Mouse (Mus musculus) midbrain, embryonic 12.5 days (tissue): ENCODE measurements at regions not wholly inside any gene's neighbourhood (a gene's known extent, or its start where the extent isn't known, plus 50 kb on each side); places are given as distances from the start of the nearest gene placed in this dataset.

Experiments used
- ATAC-seq: fragments of 200-750 bp; cut with Nextera tagmentation; 2 replicates; pipeline ENCODE4 v1.8.0; 2017; ENCODE audit warnings: low read depth, moderate TSS enrichment, moderate library complexity; ENCODE audit not compliant: low FRiP score
- H3K27ac ChIP-seq: fragments of 300-500 bp; sonication (generic); replicated peaks from 2 replicates; pipeline ENCODE4 v1.5.1; 2016; ENCODE audit warnings: mild to moderate bottlenecking
- H3K27me3 ChIP-seq: fragments of 300-500 bp; sonication (generic); 2 replicates; pipeline ENCODE4 v1.6.1; 2016; ENCODE audit warnings: mild to moderate bottlenecking
- H3K36me3 ChIP-seq: fragments of 300-500 bp; sonication (generic); 2 replicates; pipeline ENCODE4 v1.6.1; 2016
- H3K4me1 ChIP-seq: fragments of 300-500 bp; sonication (generic); 2 replicates; pipeline ENCODE4 v1.6.1; 2016
- H3K4me2 ChIP-seq: fragments of 300-500 bp; sonication (generic); replicated peaks from 2 replicates; pipeline ENCODE4 v1.6.1; 2016; ENCODE audit warnings: mild to moderate bottlenecking, moderate library complexity
- H3K4me3 ChIP-seq: fragments of 300-500 bp; sonication (generic); 2 replicates; pipeline ENCODE4 v1.5.1; 2016; ENCODE audit warnings: mild to moderate bottlenecking
- H3K9ac ChIP-seq: fragments of 300-500 bp; sonication (generic); replicated peaks from 2 replicates; pipeline ENCODE4 v1.6.1; 2016; ENCODE audit warnings: mild to moderate bottlenecking, moderate library complexity
- H3K9me3 ChIP-seq: fragments of 300-500 bp; sonication (generic); 2 replicates; pipeline ENCODE4 v1.6.1; 2016; ENCODE audit warnings: mild to moderate bottlenecking
- WGBS: fragments of 180-500 bp; shearing (Covaris S2); methylation state at CpG from one replicate; pipeline ENCODE4 v1.1.7; 2016; 5-methylcytosine and 5-hydroxymethylcytosine counted together

GRCm38 (mm10) chr1:67359824-67360223 is 237.0 kb downstream of the Cps1 start:
- 57% methylated on average over 3 of the region's 3 CpGs for WGBS
- H3K9ac ChIP-seq, result no peak overlapping the region
- H3K4me2 ChIP-seq, result no peak overlapping the region
- H3K4me3 ChIP-seq, result no peak overlapping the region
- H3K4me1 ChIP-seq, result peaks cover 5% of the 10 kb centered on the region; the same call in 1 of the 2 replicates
- no peaks in the 10 kb centered on the region for H3K9me3 ChIP-seq
- 0 out of 2 replicates have a peak, but pooled peaks cover 4% of the 10 kb centered on the region for H3K27me3 ChIP-seq
- no peaks in the 10 kb centered on the region for H3K36me3 ChIP-seq
- ATAC-seq, result peak; percentile 73; the same call in 1 of the 2 replicates
- no peak overlapping the region; the same call in 1 of the 2 replicates for H3K27ac ChIP-seq

GRCm38 (mm10) chr1:67366038-67366437 is 243.2 kb downstream of the Cps1 start:
- peak overlapping the region; percentile 66; the same call in 1 of the 2 replicates for H3K27ac ChIP-seq

GRCm38 (mm10) chr1:67366485-67366884 is 243.7 kb downstream of the Cps1 start:
- Histone ChIP-seq H3K27ac (peak overlapping the region; percentile 66; the same call in 1 of the 2 replicates), H3K4me3 (no peak overlapping the region), H3K4me1 (peaks cover 14% of the 10 kb centered on the region), H3K9ac (no peak overlapping the region), H3K36me3 (no peaks in the 10 kb centered on the region), H3K4me2 (0 out of 2 replicates have a peak overlapping the region, but pooled peaks have one; percentile 9), H3K27me3 (no peaks in the 10 kb centered on the region), H3K9me3 (no peaks in the 10 kb centered on the region)
- WGBS, result 19% methylated on average over 4 of the region's 4 CpGs
- ATAC-seq, result peak; percentile 90

More at GRCm38 (mm10) chr1:67366038-67366437, 243.2 kb downstream of the Cps1 start:
- no peaks in the 10 kb centered on the region for H3K9me3 ChIP-seq
- peak; percentile 88 for ATAC-seq
- H3K9ac ChIP-seq, result no peak overlapping the region
- H3K4me2 ChIP-seq, result 0 out of 2 replicates have a peak overlapping the region, but pooled peaks have one; percentile 9
- 5% methylated on average over 2 of the region's 2 CpGs for WGBS
- peaks cover 14% of the 10 kb centered on the region for H3K4me1 ChIP-seq
- H3K36me3 ChIP-seq, result no peaks in the 10 kb centered on the region
- no peaks in the 10 kb centered on the region for H3K27me3 ChIP-seq
- H3K4me3 ChIP-seq, result no peak overlapping the region

DNA sequence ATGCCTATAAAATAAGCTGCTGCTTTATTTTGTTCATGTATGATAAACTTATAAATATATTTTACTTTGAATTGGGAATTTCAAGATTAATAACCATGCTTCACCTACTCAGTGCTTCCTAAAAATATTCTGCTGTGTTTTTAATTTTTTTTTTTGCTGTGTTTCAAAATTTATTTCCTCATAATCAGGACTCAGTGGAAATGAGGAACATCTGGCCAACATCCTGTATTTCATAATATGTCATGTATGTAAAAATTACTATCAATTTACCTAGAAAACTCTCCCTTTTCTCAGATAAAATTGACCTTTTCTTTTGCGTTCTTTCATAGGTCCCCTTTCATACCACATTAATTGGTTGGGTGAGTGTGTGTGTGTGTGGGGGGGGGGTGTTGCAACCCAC is 259.5 kb downstream of the Cps1 start:
- 84% methylated on average over 1 of the region's 1 CpGs for WGBS

GRCm38 (mm10) chr1:67385377-67385776 is 262.6 kb downstream of the Cps1 start:
- no peak overlapping the region for H3K9ac ChIP-seq
- peak; percentile 94 for ATAC-seq

More for the DNA sequence above, 259.5 kb downstream of the Cps1 start:
- no peak overlapping the region for H3K27ac ChIP-seq
- no peak overlapping the region for H3K9ac ChIP-seq
- no peak overlapping the region for H3K4me3 ChIP-seq
- no peaks in the 10 kb centered on the region for H3K9me3 ChIP-seq
- no peak overlapping the region for H3K4me2 ChIP-seq
- H3K36me3 ChIP-seq, result no peaks in the 10 kb centered on the region
- ATAC-seq, result no peak
- H3K27me3 ChIP-seq, result no peaks in the 10 kb centered on the region
- H3K4me1 ChIP-seq, result peaks cover 4% of the 10 kb centered on the region

GRCm38 (mm10) chr1:67386877-67387276 is 264.1 kb downstream of the Cps1 start:
- Histone ChIP-seq H3K4me3 (no peak overlapping the region), H3K27me3 (no peaks in the 10 kb centered on the region), H3K4me2 (no peak overlapping the region), H3K36me3 (no peaks in the 10 kb centered on the region), H3K27ac (no peak overlapping the region), H3K4me1 (peaks cover 4% of the 10 kb centered on the region), H3K9me3 (no peaks in the 10 kb centered on the region), H3K9ac (no peak overlapping the region)
- 85% methylated on average over 3 of the region's 3 CpGs for WGBS
- no peak for ATAC-seq

More at GRCm38 (mm10) chr1:67385377-67385776, 262.6 kb downstream of the Cps1 start:
- Histone ChIP-seq H3K9me3 (no peaks in the 10 kb centered on the region), H3K4me1 (peaks cover 4% of the 10 kb centered on the region), H3K27ac (no peak overlapping the region), H3K4me3 (no peak overlapping the region), H3K36me3 (no peaks in the 10 kb centered on the region), H3K4me2 (no peak overlapping the region), H3K27me3 (no peaks in the 10 kb centered on the region)

DNA sequence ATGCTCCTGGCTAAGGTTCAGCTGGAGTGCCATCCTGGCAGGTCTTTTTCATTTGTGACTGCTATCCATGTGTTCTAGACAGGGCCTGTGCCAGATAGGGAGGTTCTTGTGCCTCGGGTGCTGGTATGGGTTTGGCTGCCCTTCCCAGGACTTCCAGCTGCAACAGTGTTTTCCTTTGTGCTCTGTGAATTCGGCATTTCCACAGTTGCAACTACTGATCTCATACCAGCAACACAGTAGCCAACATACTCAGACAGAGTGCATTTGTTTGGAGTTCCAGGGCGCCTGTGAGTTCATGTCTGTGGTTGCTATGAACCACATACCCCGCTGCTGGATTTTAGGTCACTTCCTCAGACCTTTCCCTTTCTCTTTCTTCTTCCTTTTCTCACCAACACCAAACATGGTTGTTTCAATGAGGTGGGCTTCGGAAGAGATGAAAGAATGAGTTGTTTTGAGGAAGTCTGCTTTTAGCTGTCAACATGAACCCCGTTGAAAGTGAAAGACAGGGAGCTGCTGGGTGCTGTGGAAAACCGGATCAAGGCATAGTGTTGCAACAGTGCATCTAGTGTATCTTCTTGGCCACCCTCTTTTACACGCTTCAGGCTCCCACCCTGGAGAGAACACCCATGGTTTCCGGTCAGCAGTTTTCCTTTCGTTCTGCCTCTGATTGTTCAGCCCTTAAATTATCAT is 275.1 kb downstream of the Cps1 start:
- no peaks in the 10 kb centered on the region for H3K36me3 ChIP-seq
- no peak for ATAC-seq
- no peak overlapping the region for H3K9ac ChIP-seq
- H3K27ac ChIP-seq, result no peak overlapping the region
- no peak overlapping the region for H3K4me2 ChIP-seq
- no peak overlapping the region for H3K4me3 ChIP-seq
- WGBS, result 82% methylated on average over 10 of the region's 10 CpGs
- no peaks in the 10 kb centered on the region for H3K4me1 ChIP-seq
- H3K9me3 ChIP-seq, result no peaks in the 10 kb centered on the region
- no peaks in the 10 kb centered on the region for H3K27me3 ChIP-seq

DNA sequence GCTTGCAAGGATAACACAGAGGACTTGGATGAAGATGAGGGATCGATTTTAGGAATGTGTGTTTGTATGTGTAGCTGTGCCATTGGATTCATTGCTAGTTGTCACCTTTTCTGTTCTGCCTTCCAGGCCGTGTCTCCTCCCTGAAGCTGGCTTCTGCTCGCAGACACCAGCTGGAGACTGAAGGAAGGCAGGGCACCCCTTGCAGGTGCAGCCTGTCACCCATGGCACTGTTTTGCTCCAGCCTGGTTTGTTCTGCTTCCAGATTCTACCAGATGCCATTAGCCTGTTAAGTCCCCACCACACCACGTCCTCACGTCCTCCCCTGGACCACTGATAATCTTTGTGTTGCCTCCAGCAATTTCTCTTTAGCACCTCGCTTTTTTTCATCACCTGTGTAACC is 286.7 kb downstream of the Cps1 start:
- WGBS, result 82% methylated on average over 6 of the region's 6 CpGs
- H3K27me3 ChIP-seq, result no peaks in the 10 kb centered on the region
- no peaks in the 10 kb centered on the region for H3K4me1 ChIP-seq
- H3K36me3 ChIP-seq, result no peaks in the 10 kb centered on the region
- no peak overlapping the region for H3K4me2 ChIP-seq
- no peak for ATAC-seq
- H3K9me3 ChIP-seq, result no peaks in the 10 kb centered on the region
- no peak overlapping the region for H3K4me3 ChIP-seq
- H3K27ac ChIP-seq, result no peak overlapping the region
- H3K9ac ChIP-seq, result no peak overlapping the region

DNA sequence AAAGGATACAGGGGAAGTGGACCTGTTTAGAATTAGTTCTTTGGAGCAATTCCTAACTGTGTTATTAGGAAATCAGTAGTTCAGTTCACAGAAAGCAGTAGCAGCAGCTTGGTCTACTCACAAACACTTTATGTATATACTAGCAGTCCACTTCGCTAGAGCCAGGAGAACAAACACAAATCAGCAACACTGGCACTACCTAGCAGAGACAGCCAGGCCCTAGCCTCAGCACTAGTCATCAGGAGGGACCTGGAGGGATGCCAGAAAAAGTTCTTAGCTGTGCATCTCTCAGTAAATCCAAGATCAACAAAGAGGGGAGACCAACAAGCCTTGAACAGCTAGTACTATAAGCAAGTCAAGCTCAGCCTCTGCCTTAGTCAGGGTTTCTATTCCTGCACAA is 294.4 kb downstream of the Cps1 start:
- no peaks in the 10 kb centered on the region for H3K4me1 ChIP-seq
- H3K9ac ChIP-seq, result no peak overlapping the region
- ATAC-seq, result no peak
- H3K27me3 ChIP-seq, result no peaks in the 10 kb centered on the region
- H3K9me3 ChIP-seq, result no peaks in the 10 kb centered on the region
- 89% methylated on average over 1 of the region's 1 CpGs for WGBS
- no peak overlapping the region for H3K4me3 ChIP-seq
- no peak overlapping the region for H3K27ac ChIP-seq
- no peaks in the 10 kb centered on the region for H3K36me3 ChIP-seq
- H3K4me2 ChIP-seq, result no peak overlapping the region

DNA sequence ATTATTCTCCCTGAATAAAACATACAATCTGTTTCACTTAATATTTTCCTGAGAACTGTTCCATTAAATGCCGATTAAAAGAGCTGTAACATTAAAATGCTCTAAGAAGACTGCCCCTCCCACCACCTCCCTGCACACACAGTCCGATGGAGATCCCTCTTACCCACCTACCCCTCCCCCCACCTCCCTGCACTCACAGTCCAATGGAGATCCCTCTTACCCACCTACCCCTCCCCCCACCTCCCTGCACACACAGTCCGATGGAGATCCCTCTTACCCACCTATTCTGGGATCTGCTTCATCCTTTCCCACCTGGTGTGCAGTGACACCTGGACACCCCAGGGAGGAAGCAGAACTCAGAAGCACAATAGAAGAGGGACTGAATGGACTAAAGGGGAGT is 305.6 kb downstream of the Cps1 start:
- Histone ChIP-seq H3K9me3 (no peaks in the 10 kb centered on the region), H3K4me2 (no peak overlapping the region), H3K27ac (no peak overlapping the region), H3K36me3 (no peaks in the 10 kb centered on the region), H3K27me3 (no peaks in the 10 kb centered on the region), H3K4me3 (no peak overlapping the region), H3K4me1 (no peaks in the 10 kb centered on the region), H3K9ac (no peak overlapping the region)
- peak; percentile 34; the same call in 1 of the 2 replicates for ATAC-seq
- WGBS, result 40% methylated on average over 3 of the region's 3 CpGs

GRCm38 (mm10) chr1:67450831-67451230 is 328.0 kb downstream of the Cps1 start:
- ATAC-seq, result no peak

DNA sequence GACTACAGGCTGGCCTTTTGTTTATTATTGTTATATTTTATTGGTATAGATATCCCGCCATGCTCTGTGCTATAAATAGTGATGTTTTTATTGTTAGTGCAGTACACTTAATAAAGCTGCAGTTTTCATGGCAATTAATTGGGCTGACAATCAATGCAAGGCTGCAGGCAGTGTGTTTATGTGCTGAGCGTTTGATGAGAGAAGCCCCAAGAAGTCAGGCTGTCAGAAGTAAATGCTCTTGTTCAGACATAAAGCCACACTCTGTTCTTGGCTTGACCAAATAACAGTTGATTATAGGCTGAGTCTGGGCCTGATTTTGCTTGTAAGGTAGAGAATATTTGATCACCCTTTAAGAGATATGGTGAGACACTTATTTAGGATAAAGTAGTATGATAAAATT is 341.4 kb downstream of the Cps1 start:
- WGBS, result 50% methylated on average over 2 of the region's 2 CpGs
- ATAC-seq, result no peak
- Histone ChIP-seq H3K4me1 (no peaks in the 10 kb centered on the region), H3K9ac (no peak overlapping the region), H3K27me3 (no peaks in the 10 kb centered on the region), H3K4me2 (no peak overlapping the region), H3K27ac (no peak overlapping the region), H3K9me3 (no peaks in the 10 kb centered on the region), H3K36me3 (no peaks in the 10 kb centered on the region), H3K4me3 (no peak overlapping the region)

More at GRCm38 (mm10) chr1:67450831-67451230, 328.0 kb downstream of the Cps1 start:
- no peaks in the 10 kb centered on the region for H3K27me3 ChIP-seq
- no peak overlapping the region for H3K9ac ChIP-seq
- no peaks in the 10 kb centered on the region for H3K36me3 ChIP-seq
- no peak overlapping the region for H3K4me2 ChIP-seq
- H3K9me3 ChIP-seq, result no peaks in the 10 kb centered on the region
- H3K4me1 ChIP-seq, result no peaks in the 10 kb centered on the region
- no peak overlapping the region for H3K4me3 ChIP-seq
- WGBS, result 92% methylated on average over 2 of the region's 2 CpGs
- H3K27ac ChIP-seq, result no peak overlapping the region
